Mouse (Mus musculus) cortical plate, adult 2 months (tissue): Measurements from ENCODE around the gene Gstt3.

Experiments
- CTCF ChIP-seq: fragments of 200-500 bp; IDR thresholded peaks from 2 replicates; pipeline ENCODE4 v1.5.1; 2011; ENCODE audit warnings: mild to moderate bottlenecking, control low read depth, low read length; ENCODE audit not compliant: insufficient read depth; ENCODE audit errors: extremely low read depth
- POLR2A ChIP-seq: fragments of 200-500 bp; IDR thresholded peaks from 2 replicates; pipeline ENCODE4 v1.6.1; 2011; ENCODE audit warnings: mild to moderate bottlenecking, low read length, control low read depth; ENCODE audit not compliant: insufficient read depth; ENCODE audit errors: extremely low read depth

DNA sequence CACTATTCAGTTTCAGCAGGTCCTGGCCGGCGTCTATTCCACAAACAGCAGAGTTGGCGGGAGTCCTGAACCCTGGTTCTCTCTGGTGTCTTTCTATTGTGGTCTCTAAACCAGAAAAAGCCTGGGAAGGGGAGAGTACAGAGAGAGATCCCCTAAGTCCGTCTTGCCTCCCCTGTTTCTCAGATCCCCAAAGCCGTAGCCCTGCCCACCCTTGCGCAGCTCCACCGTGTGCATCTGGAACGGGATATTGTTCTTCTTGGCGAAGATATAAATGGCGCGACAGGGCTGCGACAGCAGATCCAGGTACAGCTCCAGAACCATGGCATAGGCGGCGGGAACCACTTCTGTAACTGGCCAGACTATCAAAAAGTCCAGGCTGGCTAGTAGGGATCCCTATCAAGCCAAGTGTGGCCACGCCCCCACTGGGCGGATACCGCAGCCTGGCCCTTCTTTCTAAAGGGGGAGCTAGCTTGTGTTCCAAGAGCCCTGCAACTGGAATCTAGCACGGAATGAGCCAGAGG, 17.0 kb upstream of the Gstt3 start, which contains the start of gene Gstt1:
- no peak for TF ChIP-seq CTCF
- 0 out of 2 replicates have a peak, but pooled peaks have one; percentile 19 for TF ChIP-seq POLR2A
